Mouse (Mus musculus) stomach, embryonic 14.5 days (tissue): ENCODE data around the gene Prkch. TPM values are rescaled to one million over a fixed set of nuclear protein-coding genes. Genes with fewer than 3 reads are reported as not detected.

Source experiments
- ATAC-seq: fragments of 200-750 bp; cut with Nextera tagmentation; 2 replicates; pipeline ENCODE4 v1.8.0; 2017; ENCODE audit warnings: low read depth, moderate TSS enrichment; ENCODE audit not compliant: insufficient number of reproducible peaks, insufficient read depth, low FRiP score
- H3K27ac ChIP-seq: fragments of 300-500 bp; sonication (generic); 2 replicates; pipeline ENCODE4 v1.5.1; 2014; ENCODE audit warnings: mild to moderate bottlenecking, low read length, moderate library complexity, mixed read lengths
- H3K27me3 ChIP-seq: fragments of 300-500 bp; sonication (generic); 2 replicates; pipeline ENCODE4 v1.6.1; 2014; ENCODE audit warnings: low read length, control low read depth, mixed read lengths; ENCODE audit not compliant: control insufficient read depth, insufficient read depth
- H3K36me3 ChIP-seq: fragments of 300-500 bp; sonication (generic); 2 replicates; pipeline ENCODE4 v1.6.1; 2014; ENCODE audit warnings: mild to moderate bottlenecking, control low read depth, low read length, moderate library complexity, mixed read lengths; ENCODE audit not compliant: control insufficient read depth, insufficient read depth
- H3K4me1 ChIP-seq: fragments of 300-500 bp; sonication (generic); 2 replicates; pipeline ENCODE4 v1.6.1; 2014; ENCODE audit warnings: low read length, control low read depth, mixed read lengths; ENCODE audit not compliant: control insufficient read depth, insufficient read depth
- H3K4me2 ChIP-seq: fragments of 300-500 bp; sonication (generic); replicated peaks from 2 replicates; pipeline ENCODE4 v1.6.1; 2014; ENCODE audit warnings: low read depth, low read length, control low read depth
- H3K4me3 ChIP-seq: fragments of 300-500 bp; sonication (generic); 2 replicates; pipeline ENCODE4 v1.5.1; 2014; ENCODE audit warnings: low read depth, low read length, control low read depth
- H3K9ac ChIP-seq: fragments of 300-500 bp; sonication (generic); replicated peaks from 2 replicates; pipeline ENCODE4 v1.6.1; 2014; ENCODE audit warnings: low read depth, mild to moderate bottlenecking, control low read depth, low read length, moderate library complexity, mixed read lengths
- H3K9me3 ChIP-seq: fragments of 300-500 bp; sonication (generic); 2 replicates; pipeline ENCODE4 v1.6.1; 2016; ENCODE audit warnings: low read depth, low read length, control low read depth; ENCODE audit not compliant: control insufficient read depth
- WGBS: fragments of 180-500 bp; shearing (Covaris S2); extraction: QIAGEN DNeasy Blood & Tissue Kit; methylation state at CpG from one replicate; pipeline ENCODE4 v1.1.7; 2014; 5-methylcytosine and 5-hydroxymethylcytosine counted together
- polyA plus RNA-seq: library from polyadenylated mRNA; unstranded; fragments of >200 nt; fragmentation: Nextera tagmentation; extraction: Ambion mirVana; gene quantifications from 2 replicates; pipeline ENCODE4 v1.2.1, GENCODE M21; 2014

The Prkch gene
- polyA plus RNA-seq, 1 experiment from 2014 or later, result 12.1 TPM

GRCm38 (mm10) chr12:73708498-73708897 is 123.9 kb downstream of the Prkch start:
- H3K9ac ChIP-seq, result no peak overlapping the region
- no peak overlapping the region for H3K27ac ChIP-seq
- H3K9me3 ChIP-seq, result no peaks in the 10 kb centered on the region
- no peak for ATAC-seq
- no peaks in the 10 kb centered on the region for H3K27me3 ChIP-seq
- no peak overlapping the region; the same call in 1 of the 2 replicates for H3K4me2 ChIP-seq
- 0 out of 2 replicates have a peak, but pooled peaks cover 4% of the 10 kb centered on the region for H3K4me1 ChIP-seq
- 27% methylated on average over 5 of the region's 5 CpGs for WGBS
- no peaks in the 10 kb centered on the region for H3K36me3 ChIP-seq
- H3K4me3 ChIP-seq, result no peak overlapping the region

- Histone ChIP-seq H3K36me3 (no peaks in the 10 kb centered on the region), H3K27ac (no peak overlapping the region)
Observed at GRCm38 (mm10) chr12:73708920-73709319, 124.3 kb downstream of the Prkch start.

GRCm38 (mm10) chr12:73710846-73711245 is 126.2 kb downstream of the Prkch start:
- WGBS, result 76% methylated on average over 5 of the region's 5 CpGs
- Histone ChIP-seq H3K4me2 (no peak overlapping the region), H3K9ac (no peak overlapping the region), H3K27me3 (no peaks in the 10 kb centered on the region), H3K4me1 (0 out of 2 replicates have a peak, but pooled peaks cover 4% of the 10 kb centered on the region), H3K36me3 (no peaks in the 10 kb centered on the region), H3K9me3 (no peaks in the 10 kb centered on the region), H3K4me3 (no peak overlapping the region), H3K27ac (no peak overlapping the region)
- no peak for ATAC-seq

More at GRCm38 (mm10) chr12:73708920-73709319, 124.3 kb downstream of the Prkch start:
- Histone ChIP-seq H3K4me3 (no peak overlapping the region), H3K4me1 (0 out of 2 replicates have a peak, but pooled peaks cover 4% of the 10 kb centered on the region), H3K4me2 (no peak overlapping the region; the same call in 1 of the 2 replicates), H3K9me3 (no peaks in the 10 kb centered on the region), H3K27me3 (no peaks in the 10 kb centered on the region), H3K9ac (no peak overlapping the region)
- 12% methylated on average over 8 of the region's 8 CpGs for WGBS
- ATAC-seq, result peak; percentile 90

GRCm38 (mm10) chr12:73712122-73712521 is 127.5 kb downstream of the Prkch start:
- 0 out of 2 replicates have a peak, but pooled peaks cover 4% of the 10 kb centered on the region for H3K4me1 ChIP-seq
- H3K27me3 ChIP-seq, result no peaks in the 10 kb centered on the region
- H3K27ac ChIP-seq, result no peak overlapping the region
- H3K36me3 ChIP-seq, result no peaks in the 10 kb centered on the region
- H3K4me3 ChIP-seq, result no peak overlapping the region
- no peak for ATAC-seq
- no peak overlapping the region for H3K4me2 ChIP-seq
- no peaks in the 10 kb centered on the region for H3K9me3 ChIP-seq
- no peak overlapping the region for H3K9ac ChIP-seq
- 40% methylated on average over 6 of the region's 6 CpGs for WGBS

- no peak overlapping the region for H3K9ac ChIP-seq
- ATAC-seq, result no peak
- H3K4me2 ChIP-seq, result no peak overlapping the region
- H3K27me3 ChIP-seq, result no peaks in the 10 kb centered on the region
- H3K9me3 ChIP-seq, result no peaks in the 10 kb centered on the region
- H3K4me1 ChIP-seq, result no peaks in the 10 kb centered on the region
- no peaks in the 10 kb centered on the region for H3K36me3 ChIP-seq
- H3K27ac ChIP-seq, result no peak overlapping the region
- 86% methylated on average over 5 of the region's 5 CpGs for WGBS
- no peak overlapping the region for H3K4me3 ChIP-seq
Observed at GRCm38 (mm10) chr12:73714589-73714988, 130.0 kb downstream of the Prkch start.

GRCm38 (mm10) chr12:73715331-73715730 is 130.7 kb downstream of the Prkch start:
- Histone ChIP-seq H3K27ac (no peak overlapping the region), H3K36me3 (no peaks in the 10 kb centered on the region), H3K27me3 (no peaks in the 10 kb centered on the region), H3K4me2 (no peak overlapping the region), H3K9ac (no peak overlapping the region), H3K4me1 (no peaks in the 10 kb centered on the region), H3K4me3 (no peak overlapping the region), H3K9me3 (no peaks in the 10 kb centered on the region)
- ATAC-seq, result no peak
- WGBS, result 100% methylated on average over 2 of the region's 2 CpGs

GRCm38 (mm10) chr12:73715954-73716731 is 131.5 kb downstream of the Prkch start:
- Histone ChIP-seq H3K4me2 (no peak overlapping the region), H3K4me1 (no peaks in the 10 kb centered on the region), H3K4me3 (no peak overlapping the region), H3K27me3 (no peaks in the 10 kb centered on the region), H3K9me3 (no peaks in the 10 kb centered on the region), H3K36me3 (no peaks in the 10 kb centered on the region), H3K27ac (no peak overlapping the region), H3K9ac (no peak overlapping the region)
- 77% methylated on average over 21 of the region's 21 CpGs for WGBS
- no peak for ATAC-seq

- Histone ChIP-seq H3K4me3 (no peak overlapping the region), H3K9me3 (no peaks in the 10 kb centered on the region), H3K4me2 (no peak overlapping the region), H3K27me3 (no peaks in the 10 kb centered on the region), H3K9ac (no peak overlapping the region), H3K4me1 (no peaks in the 10 kb centered on the region), H3K27ac (no peak overlapping the region), H3K36me3 (no peaks in the 10 kb centered on the region)
- whole genome bisulfite sequencing, result 90% methylated on average over 10 of the region's 10 CpGs
- no peak for ATAC-seq
Observed at GRCm38 (mm10) chr12:73718036-73718435, 133.4 kb downstream of the Prkch start.
